Mouse (Mus musculus) adipose tissue, adult 10 weeks (tissue): ENCODE results near the gene Ppp5c. TPM values are rescaled to one million over a fixed set of nuclear protein-coding genes. Genes with fewer than 3 reads are reported as not detected.

ENCODE experiments used
- polyA plus RNA-seq: library from polyadenylated mRNA; stranded (reverse); fragments of 350-450 nt; fragmentation: Illumina TruSeq; extraction: RNeasy Lipid Tissue Mini Kit (QIAGEN cat#74804); gene quantifications from one replicate; pipeline ENCODE4 v1.2.3, GENCODE M21; 2014; ENCODE audit warnings: low read depth, low replicate concordance

Ppp5c gene
- 49.6 TPM for polyA plus RNA-seq

DNA sequence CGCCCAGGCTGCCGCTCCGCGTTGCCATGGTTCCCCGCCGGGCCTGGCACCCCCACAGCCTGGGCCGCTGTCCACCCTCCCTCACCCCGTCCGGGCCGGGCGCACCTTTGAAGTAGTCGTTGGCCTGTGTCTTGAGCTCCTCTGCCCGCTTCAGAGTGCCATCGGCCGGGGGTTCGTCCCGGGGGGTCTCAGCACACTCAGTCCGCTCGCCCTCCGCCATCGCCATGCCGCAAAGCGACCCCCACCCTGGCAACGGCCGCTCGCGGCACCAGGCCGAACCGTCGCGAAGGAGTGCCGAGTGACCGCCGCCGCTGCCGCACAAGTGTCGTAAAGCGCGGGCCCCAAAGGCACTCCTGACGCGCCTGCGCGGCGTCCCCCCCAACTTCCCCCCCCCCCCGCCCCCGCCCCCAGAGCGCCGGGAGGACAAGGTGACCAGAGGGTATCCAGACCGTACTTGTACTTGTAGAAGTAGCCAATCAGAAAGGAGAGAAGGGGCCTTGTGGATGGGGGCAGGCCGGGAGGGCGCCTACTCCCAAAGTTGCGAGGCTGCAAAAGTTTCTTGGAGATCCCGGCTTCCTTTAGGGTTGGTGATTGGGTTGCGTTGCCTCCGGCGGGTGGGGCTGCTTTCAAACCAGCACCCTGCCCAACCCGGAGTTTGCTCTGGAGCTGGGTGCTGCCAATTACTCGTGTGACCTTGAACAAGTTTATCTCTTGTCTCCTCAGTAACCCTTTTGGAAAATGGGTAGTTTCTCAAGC is at the start of gene Ppp5c:
Gene Ppp5c, minus strand, starts transcription at position 337 of the 756 bp plus-strand sequence.

DNA sequence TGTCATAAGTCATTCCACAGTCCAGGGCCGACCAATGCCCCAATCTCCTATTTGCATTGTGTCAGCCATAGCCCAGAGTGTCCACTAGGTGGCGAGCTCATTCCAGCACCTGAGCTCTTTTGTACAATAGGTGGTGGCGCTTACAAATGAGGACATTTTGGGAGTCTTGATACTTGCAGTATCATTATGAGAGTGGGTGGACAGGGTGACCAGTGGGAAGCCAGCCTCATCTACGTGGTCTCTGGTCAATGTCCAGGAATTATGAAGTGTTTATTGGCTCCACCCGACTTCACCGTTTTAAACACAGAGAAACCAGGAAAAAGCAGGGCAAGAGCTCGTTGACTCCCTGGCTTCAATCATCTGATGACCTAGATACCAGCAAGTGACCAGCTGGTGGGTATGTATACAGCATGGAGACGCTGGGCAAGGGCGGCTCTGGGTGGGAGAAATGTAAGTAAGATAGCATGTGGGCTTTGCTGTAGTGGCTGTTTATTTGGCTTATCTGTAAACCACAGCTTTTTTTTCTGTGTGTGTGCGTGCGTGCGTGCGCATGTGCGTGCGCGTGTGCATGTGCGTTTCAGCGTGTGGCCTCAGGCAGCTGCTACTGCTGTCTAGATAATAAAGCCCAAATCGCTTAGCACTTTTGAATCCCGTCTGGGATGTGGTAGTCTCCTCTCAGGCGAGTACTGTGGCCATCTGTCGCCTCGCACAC is 46.3 kb upstream of the Ppp5c start, which contains the start of gene Psg16:
Gene Psg16, plus strand, starts transcription at position 137 of the 712 bp plus-strand sequence.

DNA sequence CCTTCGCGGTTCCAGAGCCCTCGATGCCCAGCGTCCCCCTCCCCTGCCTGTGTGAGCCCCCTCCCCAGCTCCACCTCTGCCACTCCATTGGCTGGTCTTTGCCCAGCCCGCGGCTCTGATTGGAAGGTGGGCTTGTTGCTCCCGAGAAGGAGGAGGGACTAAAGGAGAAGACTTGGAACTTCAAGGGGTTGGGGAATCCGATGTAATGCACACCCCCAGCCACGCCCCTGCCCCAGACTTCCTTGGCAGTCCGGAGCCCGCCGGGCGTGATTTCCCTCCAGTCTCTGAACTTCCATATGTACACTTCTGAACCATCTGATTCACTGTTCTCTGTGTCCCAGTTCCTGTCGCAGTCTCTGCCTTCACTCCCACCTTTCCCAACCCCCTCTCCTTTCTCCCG is 34.7 kb upstream of the Ppp5c start, which contains the start of gene Hif3a:
Gene Hif3a, minus strand, starts transcription at position 39 of the 400 bp plus-strand sequence.

DNA sequence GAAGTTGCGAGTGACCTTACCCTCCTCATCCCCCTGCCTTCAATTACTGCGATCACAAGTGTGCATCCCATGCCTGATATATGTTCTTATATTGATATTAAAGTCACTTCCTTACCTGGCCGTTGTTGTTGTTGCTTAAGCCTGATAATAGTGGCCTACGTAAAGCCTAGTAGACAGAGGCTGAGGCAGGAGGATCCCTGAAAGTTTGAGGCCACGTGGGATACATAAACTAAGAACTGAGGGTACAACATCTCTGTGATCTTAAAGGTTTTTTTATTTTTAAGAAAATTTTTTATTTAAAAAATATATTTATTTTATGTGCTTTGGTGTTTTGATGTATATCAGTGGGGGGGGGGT is 35.3 kb downstream of the Ppp5c start, which contains the start of gene Ccdc8:
Gene Ccdc8, plus strand, starts transcription at position 258 of the 357 bp plus-strand sequence.

DNA sequence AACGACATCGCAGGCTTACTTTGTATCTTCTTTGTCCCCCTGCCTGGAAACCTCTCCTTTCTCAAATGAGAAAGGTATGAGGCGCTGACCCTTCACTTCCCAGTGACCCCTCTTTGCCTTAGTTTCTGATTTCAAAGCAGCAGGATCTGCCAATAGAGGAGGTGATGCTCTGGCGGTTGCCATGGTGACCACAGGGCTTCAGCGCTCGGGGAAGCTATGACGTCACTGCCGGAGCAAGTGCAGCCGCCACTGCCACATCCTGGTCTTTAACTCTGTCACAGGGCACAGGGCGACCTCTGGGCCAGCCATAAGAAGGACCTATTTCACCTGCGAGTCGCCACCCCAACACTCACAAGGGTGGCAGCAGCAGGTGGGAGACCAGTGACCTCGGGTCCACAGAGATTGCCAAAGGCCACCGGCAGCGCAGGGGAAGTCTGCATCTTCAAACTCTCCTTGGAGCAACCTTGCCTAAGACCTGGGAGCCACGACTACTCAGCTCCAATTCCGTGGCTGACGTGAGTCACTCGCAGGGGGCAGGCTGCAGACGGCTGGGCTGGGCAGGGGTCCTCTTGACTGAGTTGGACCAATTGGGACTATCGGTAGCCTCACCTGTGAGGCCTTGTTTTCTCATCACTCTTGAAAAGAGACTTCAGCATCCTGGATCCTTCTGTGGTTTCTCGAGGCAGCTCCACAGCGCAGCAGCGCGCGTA is 44.7 kb downstream of the Ppp5c start, which contains the start of gene Gm42372:
Gene Gm42372, plus strand, starts transcription at position 228 of the 710 bp plus-strand sequence.

DNA sequence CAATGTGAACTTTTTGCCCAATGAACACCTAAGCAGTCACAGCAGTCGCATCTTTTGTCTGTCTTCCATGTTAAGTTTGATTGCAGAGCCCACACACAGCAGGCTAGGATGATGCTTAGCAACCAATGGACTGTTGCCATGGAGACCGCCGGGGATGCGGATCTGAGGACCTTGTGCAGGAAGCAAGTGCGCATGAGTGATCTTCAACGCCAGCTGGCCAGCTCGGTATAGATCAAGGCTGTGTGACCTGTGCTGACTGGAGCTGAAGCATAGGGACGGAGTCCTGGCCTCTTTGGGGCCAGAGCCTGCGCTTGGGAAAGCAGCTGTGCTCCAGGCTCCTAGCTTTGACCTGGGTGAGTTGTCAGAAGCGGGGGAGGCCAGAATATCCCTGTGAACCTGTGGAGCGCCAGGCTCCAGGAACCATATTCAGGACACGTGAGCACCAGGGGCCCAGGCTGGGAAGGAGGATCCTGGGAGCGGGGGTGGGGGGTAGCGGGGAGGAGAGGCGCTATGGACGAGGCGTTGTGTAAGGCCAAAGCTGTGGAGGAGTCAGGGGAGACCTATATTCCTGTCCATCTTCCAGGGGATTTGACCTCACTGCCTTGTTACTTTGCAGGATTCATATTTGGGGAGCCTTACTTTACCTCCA is 68.1 kb downstream of the Ppp5c start, which contains the start of gene Pnmal1:
Gene Pnmal1, plus strand, starts transcription at position 141 of the 649 bp plus-strand sequence.

Other genes with a start within 250 kb of the Ppp5c start
- gene Slc1a5, start 246.6 kb downstream of the Ppp5c start, polyA plus RNA-seq, result 638 TPM
- 61.2 TPM for gene Strn4, start 212.0 kb downstream of the Ppp5c start, polyA plus RNA-seq
- gene Fkrp, start 211.2 kb downstream of the Ppp5c start, polyA plus RNA-seq, result 19.1 TPM
- 22.1 TPM for gene Prkd2, start 185.0 kb downstream of the Ppp5c start, polyA plus RNA-seq
- 5.9 TPM for gene Dact3, start 152.6 kb downstream of the Ppp5c start, polyA plus RNA-seq
- 4.3 TPM for gene Gng8, start 136.1 kb downstream of the Ppp5c start, polyA plus RNA-seq
- 2.4 TPM for gene Ptgir, start 121.4 kb downstream of the Ppp5c start, polyA plus RNA-seq
- gene Calm3, start 103.8 kb downstream of the Ppp5c start, polyA plus RNA-seq, result 128 TPM
- 3.2 TPM for gene Pnmal2, start 83.2 kb downstream of the Ppp5c start, polyA plus RNA-seq
- 0.19 TPM for gene Pnmal1, start 68.2 kb downstream of the Ppp5c start, polyA plus RNA-seq
- 0.16 TPM for gene Gm42372, start 44.8 kb downstream of the Ppp5c start, polyA plus RNA-seq
- gene Ccdc8, start 35.2 kb downstream of the Ppp5c start, polyA plus RNA-seq, result 3.5 TPM
- gene Hif3a, start 34.5 kb upstream of the Ppp5c start, polyA plus RNA-seq, result 3.4 TPM
- gene Psg16, start 46.1 kb upstream of the Ppp5c start, polyA plus RNA-seq, result 0.20 TPM
- gene Ceacam3, start 122.4 kb upstream of the Ppp5c start, polyA plus RNA-seq, result not detected
- not detected for gene Psg29, start 175.6 kb upstream of the Ppp5c start, polyA plus RNA-seq